Mouse (Mus musculus) bone marrow, adult 2 months (tissue): ENCODE measurements around the gene Zfp13. TPM values are rescaled to one million over a fixed set of nuclear protein-coding genes. Genes with fewer than 3 reads are reported as not detected.
A peak's percentile ranks its signal among the peaks of the same experiment; 100 is the strongest.

Experiments
- H3K27ac ChIP-seq: fragments of 200-500 bp; 2 replicates; pipeline ENCODE4 v1.5.1; 2012; ENCODE audit warnings: low read depth, mild to moderate bottlenecking, control low read depth, inconsistent platforms, low read length; ENCODE audit not compliant: control insufficient read depth, poor library complexity, insufficient read depth
- H3K4me1 ChIP-seq: fragments of 200-500 bp; 2 replicates; pipeline ENCODE4 v1.6.1; 2011; ENCODE audit warnings: low read length; ENCODE audit not compliant: control insufficient read depth, insufficient read depth
- H3K4me3 ChIP-seq: fragments of 200-500 bp; replicated peaks from 2 replicates; pipeline ENCODE3; 2011; ENCODE audit warnings: mild to moderate bottlenecking, low read depth, low read length, control low read depth; ENCODE audit not compliant: control insufficient read depth
- CTCF ChIP-seq: fragments of 200-500 bp; IDR thresholded peaks from 2 replicates; pipeline ENCODE4 v1.5.1; 2011; ENCODE audit warnings: low read length, control low read depth; ENCODE audit not compliant: control insufficient read depth, insufficient read depth
- POLR2A ChIP-seq: fragments of 200-500 bp; IDR thresholded peaks from 2 replicates; pipeline ENCODE4 v1.6.1; 2011; ENCODE audit warnings: low read depth, mild to moderate bottlenecking, control low read depth, low read length, borderline replicate concordance; ENCODE audit not compliant: control insufficient read depth
- WGBS: fragments of 180-500 bp; shearing (Covaris S2); methylation state at CpG from one replicate; pipeline ENCODE4 v1.1.7; 2018; 5-methylcytosine and 5-hydroxymethylcytosine counted together
- polyA plus RNA-seq: library from polyadenylated mRNA; stranded (reverse); fragments of >200 nt; gene quantifications from 2 replicates; pipeline ENCODE4 v1.2.4, GENCODE M21; 2011; ENCODE audit warnings: low replicate concordance; ENCODE audit not compliant: missing spikeins, insufficient read depth, insufficient read length

Gene Zfp13
- polyA plus RNA-seq, 1 experiment = not detected

DNA sequence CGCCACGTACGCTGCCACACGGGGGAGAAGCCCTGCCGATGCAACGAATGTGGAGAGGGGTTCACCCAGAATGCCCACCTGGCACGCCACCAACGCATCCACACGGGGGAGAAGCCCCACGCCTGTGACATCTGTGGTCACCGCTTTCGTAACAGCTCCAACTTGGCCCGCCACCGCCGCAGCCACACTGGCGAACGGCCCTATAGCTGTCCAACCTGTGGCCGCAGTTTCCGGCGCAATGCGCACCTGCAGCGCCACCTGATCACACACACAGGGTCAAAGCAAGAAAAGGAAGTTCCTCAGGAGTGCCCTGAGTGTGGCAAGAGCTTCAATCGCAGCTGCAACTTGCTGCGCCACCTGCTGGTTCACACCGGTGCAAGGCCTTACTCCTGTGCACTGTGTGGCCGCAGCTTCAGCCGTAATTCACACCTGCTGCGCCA lies 11.1 kb upstream of the Zfp13 start:
- H3K27ac ChIP-seq = peak overlapping the region; percentile 7
- 5% methylated on average over 28 of the region's 28 CpGs for WGBS
- H3K4me1 ChIP-seq = peaks cover 7% of the 10 kb centered on the region
- peak overlapping the region; percentile 12 for H3K4me3 ChIP-seq
- peak; percentile 46; the same call in 1 of the 2 replicates for TF ChIP-seq POLR2A
- TF ChIP-seq CTCF = peak; percentile 93

- TF ChIP-seq POLR2A = no peak
- TF ChIP-seq CTCF = no peak
- Histone ChIP-seq H3K4me3 (no peak overlapping the region), H3K27ac (peak overlapping the region; percentile 41), H3K4me1 (peaks cover 7% of the 10 kb centered on the region)
- 89% methylated on average over 24 of the region's 24 CpGs for WGBS
Observed at GRCm38 (mm10) chr17:23609612-23610011, 10.3 kb upstream of the Zfp13 start.

DNA sequence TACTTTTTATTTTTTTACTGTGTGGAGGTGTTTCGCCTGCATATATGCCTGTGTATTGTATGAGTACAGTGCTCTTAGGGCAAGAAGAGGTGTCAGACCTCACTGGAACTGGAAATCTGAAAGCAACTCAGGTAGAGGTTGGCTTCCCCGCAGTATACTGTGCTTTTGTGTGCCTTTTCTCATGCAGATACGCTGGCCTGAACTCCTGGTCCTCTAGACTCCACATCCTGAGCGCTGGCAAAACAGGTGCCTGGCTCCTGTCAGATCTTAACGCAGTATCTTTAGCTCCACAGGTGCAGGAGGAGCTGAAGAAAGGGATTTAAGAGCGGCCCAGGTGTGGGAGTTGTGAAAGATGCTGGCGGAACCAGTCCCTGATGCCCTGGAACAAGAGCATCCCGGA lies 5.9 kb upstream of the Zfp13 start:
- no peak overlapping the region for H3K27ac ChIP-seq
- TF ChIP-seq POLR2A (no peak), CTCF (no peak)
- WGBS = 80% methylated on average over 8 of the region's 8 CpGs
- H3K4me1 ChIP-seq = peaks cover 7% of the 10 kb centered on the region
- H3K4me3 ChIP-seq = no peak overlapping the region

DNA sequence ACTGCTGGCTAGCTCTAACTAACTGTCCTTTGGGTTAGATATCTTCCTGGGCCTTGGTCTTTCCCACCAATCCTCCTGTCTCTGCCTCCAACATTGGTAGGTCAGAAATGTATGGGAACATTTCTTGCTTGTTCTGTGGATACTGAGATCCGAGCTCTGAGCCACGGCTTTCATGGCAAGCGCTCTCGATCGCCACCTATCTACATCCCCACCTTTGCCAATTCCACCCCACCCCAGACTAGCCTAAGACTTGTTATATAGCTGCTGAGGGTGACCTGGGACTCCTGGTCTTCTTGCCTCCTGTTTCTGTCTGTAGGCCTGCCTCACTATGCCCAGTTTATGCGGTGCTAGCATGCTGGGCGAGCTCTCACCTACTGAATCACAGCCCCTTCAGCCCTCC lies 5.1 kb upstream of the Zfp13 start:
- Histone ChIP-seq H3K4me1 (peaks cover under 1% of the 10 kb centered on the region; the same call in 1 of the 2 replicates), H3K27ac (no peak overlapping the region), H3K4me3 (no peak overlapping the region)
- no peak for TF ChIP-seq POLR2A
- no peak for TF ChIP-seq CTCF
- WGBS = 77% methylated on average over 7 of the region's 7 CpGs

GRCm38 (mm10) chr17:23603542-23603941 lies 4.3 kb upstream of the Zfp13 start:
- TF ChIP-seq POLR2A = no peak
- peak; percentile 28; the same call in 1 of the 2 replicates for TF ChIP-seq CTCF
- no peaks in the 10 kb centered on the region for H3K4me1 ChIP-seq
- 50% methylated on average over 2 of the region's 2 CpGs for WGBS
- no peak overlapping the region for H3K4me3 ChIP-seq
- no peak overlapping the region for H3K27ac ChIP-seq

GRCm38 (mm10) chr17:23603077-23603476 lies 3.8 kb upstream of the Zfp13 start:
- 71% methylated on average over 8 of the region's 8 CpGs for WGBS
- Histone ChIP-seq H3K27ac (no peak overlapping the region), H3K4me3 (no peak overlapping the region), H3K4me1 (no peaks in the 10 kb centered on the region)
- TF ChIP-seq CTCF (no peak), POLR2A (no peak)

- no peak overlapping the region for H3K27ac ChIP-seq
- no peaks in the 10 kb centered on the region for H3K4me1 ChIP-seq
- no peak overlapping the region for H3K4me3 ChIP-seq
- 52% methylated on average over 10 of the region's 10 CpGs for WGBS
- TF ChIP-seq CTCF (no peak), POLR2A (no peak)
Observed at GRCm38 (mm10) chr17:23601836-23602585, 2.7 kb upstream of the Zfp13 start.

DNA sequence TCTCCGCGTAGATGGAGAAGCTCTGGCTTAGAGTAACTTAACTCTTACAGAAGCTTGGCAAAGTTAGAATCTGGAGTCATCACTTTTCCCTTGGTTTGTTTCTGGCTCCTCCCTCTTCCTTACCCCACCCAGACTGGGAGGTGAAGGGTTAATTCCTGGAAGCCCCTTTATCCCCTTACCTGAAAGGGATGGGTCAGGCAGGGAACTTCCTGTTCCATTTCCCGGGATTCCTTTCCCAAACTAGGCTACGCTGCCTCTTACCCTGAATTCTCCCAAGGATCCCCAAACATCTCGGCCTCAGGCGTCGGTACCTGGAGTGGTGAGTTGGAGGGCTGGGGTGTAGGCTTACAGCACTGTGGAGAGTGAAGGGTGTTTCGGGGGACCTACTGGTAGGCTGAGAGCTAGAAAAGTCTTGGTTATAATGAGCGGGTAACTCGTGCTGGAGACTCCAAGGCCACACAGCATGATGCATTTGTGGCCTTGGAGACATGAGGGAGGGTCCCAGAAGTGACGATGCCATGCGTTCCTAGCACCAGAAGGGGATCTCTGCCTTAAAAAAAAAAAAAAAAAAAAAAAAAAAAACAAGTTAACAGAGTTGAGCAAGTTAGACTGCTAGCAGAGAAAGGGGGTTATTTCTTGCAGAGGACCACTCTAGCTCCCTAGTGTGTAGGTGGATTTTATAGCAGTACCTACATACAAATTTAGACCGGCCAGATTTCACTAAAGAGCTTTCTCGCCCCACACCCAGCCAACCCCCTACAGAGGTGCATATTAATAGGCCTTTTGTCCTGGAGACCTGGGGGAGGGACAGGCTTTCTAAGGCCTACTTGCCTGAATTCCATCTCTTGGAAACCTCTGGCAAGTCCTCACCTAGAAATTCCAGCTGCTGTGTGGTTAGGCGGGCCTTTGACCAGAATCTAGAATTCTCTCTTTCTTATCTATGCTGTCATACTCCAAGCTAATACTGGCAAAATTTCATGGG lies 1.6 kb upstream of the Zfp13 start, which contains the start of gene Zscan10:
Gene Zscan10 (plus strand): TSS at position 216 of the 982 bp plus-strand sequence.
- Histone ChIP-seq H3K27ac (no peak within 1 kb of the TSS), H3K4me1 (no peaks in the 10 kb centered on the region), H3K4me3 (no peak within 1 kb of the TSS)
- no peak for TF ChIP-seq CTCF
- TF ChIP-seq POLR2A = no peak
- WGBS = 85% methylated on average over 15 of the region's 15 CpGs
